Mouse (Mus musculus) hindbrain, embryonic 11.5 days (tissue): ENCODE results near the gene Deaf1. TPM values are rescaled to one million over a fixed set of nuclear protein-coding genes. Genes with fewer than 3 reads are reported as not detected.
"Not testable (repeated sequence)": the region's sequence is repeated elsewhere in the genome, so short reads cannot be mapped to it uniquely, and the experiment has no call there.

ENCODE experiments used
- ATAC-seq: fragments of 200-750 bp; cut with Nextera tagmentation; 2 replicates; pipeline ENCODE4 v1.8.0; 2017; ENCODE audit warnings: mild to moderate bottlenecking, moderate TSS enrichment, moderate library complexity; ENCODE audit not compliant: low FRiP score
- DNase-seq: peaks from one replicate; pipeline ENCODE4 v3.0.0-alpha.2; 2015; ENCODE audit warnings: low spot score
- H3K27ac ChIP-seq: fragments of 300-500 bp; sonication (generic); 2 replicates; pipeline ENCODE4 v1.5.1; 2014; ENCODE audit warnings: mild to moderate bottlenecking, low read depth, low read length
- H3K27me3 ChIP-seq: fragments of 300-500 bp; sonication (generic); 2 replicates; pipeline ENCODE4 v1.6.1; 2014; ENCODE audit warnings: mild to moderate bottlenecking, low read length, moderate library complexity, mixed read lengths; ENCODE audit not compliant: control insufficient read depth, insufficient read depth
- H3K36me3 ChIP-seq: fragments of 300-500 bp; sonication (generic); 2 replicates; pipeline ENCODE4 v1.6.1; 2014; ENCODE audit warnings: mild to moderate bottlenecking, low read length, moderate library complexity, mixed read lengths; ENCODE audit not compliant: control insufficient read depth, insufficient read depth
- H3K4me1 ChIP-seq: fragments of 300-500 bp; sonication (generic); replicated peaks from 2 replicates; pipeline ENCODE4 v1.6.1; 2014; ENCODE audit warnings: low read length, mixed read lengths; ENCODE audit not compliant: control insufficient read depth, insufficient read depth
- H3K4me2 ChIP-seq: fragments of 300-500 bp; sonication (generic); replicated peaks from 2 replicates; pipeline ENCODE4 v1.6.1; 2014; ENCODE audit warnings: mild to moderate bottlenecking, low read depth, low read length
- H3K4me3 ChIP-seq: fragments of 300-500 bp; sonication (generic); 2 replicates; pipeline ENCODE4 v1.5.1; 2014; ENCODE audit warnings: low read depth, low read length
- H3K9ac ChIP-seq: fragments of 300-500 bp; sonication (generic); 2 replicates; pipeline ENCODE4 v1.6.1; 2014; ENCODE audit warnings: low read depth, low read length
- H3K9me3 ChIP-seq: fragments of 300-500 bp; sonication (generic); 2 replicates; pipeline ENCODE4 v1.6.1; 2016; ENCODE audit warnings: low read length; ENCODE audit not compliant: control insufficient read depth
- WGBS: fragments of 180-500 bp; shearing (Covaris S2); extraction: QIAGEN DNeasy Blood & Tissue Kit; methylation state at CpG from one replicate; pipeline ENCODE4 v1.1.7; 2014; 5-methylcytosine and 5-hydroxymethylcytosine counted together
- polyA plus RNA-seq: library from polyadenylated mRNA; unstranded; fragments of >200 nt; fragmentation: Nextera tagmentation; extraction: Ambion mirVana; gene quantifications from 2 replicates; pipeline ENCODE4 v1.2.1, GENCODE M21; 2014

The Deaf1 gene
- polyA plus RNA-seq, 1 experiment from 2014 or later: 75.9 TPM

GRCm38 (mm10) chr7:141265739-141266561 is 61.5 kb downstream of the Deaf1 start, which contains the start of gene Irf7:
TSS of gene Irf7 (minus strand) at chr7:141266481.
- WGBS: 14% methylated on average over 25 of the region's 25 CpGs
- peak within 1 kb of the TSS; percentile 57 for H3K4me2 ChIP-seq
- DNase-seq (no peak), ATAC-seq (peak; percentile 46)
- peak within 1 kb of the TSS; percentile 27 for H3K4me3 ChIP-seq
- no peaks in the 10 kb centered on the region for H3K27me3 ChIP-seq
- H3K9ac ChIP-seq: 0 out of 2 replicates have a peak within 1 kb of the TSS, but pooled peaks have one; percentile 31
- H3K36me3 ChIP-seq: peaks cover 11% of the 10 kb centered on the region; the same call in 1 of the 2 replicates
- H3K27ac ChIP-seq: no peak within 1 kb of the TSS
- H3K9me3 ChIP-seq: no peaks in the 10 kb centered on the region
- H3K4me1 ChIP-seq: 0 out of 2 replicates have a peak, but pooled peaks cover 3% of the 10 kb centered on the region

DNA sequence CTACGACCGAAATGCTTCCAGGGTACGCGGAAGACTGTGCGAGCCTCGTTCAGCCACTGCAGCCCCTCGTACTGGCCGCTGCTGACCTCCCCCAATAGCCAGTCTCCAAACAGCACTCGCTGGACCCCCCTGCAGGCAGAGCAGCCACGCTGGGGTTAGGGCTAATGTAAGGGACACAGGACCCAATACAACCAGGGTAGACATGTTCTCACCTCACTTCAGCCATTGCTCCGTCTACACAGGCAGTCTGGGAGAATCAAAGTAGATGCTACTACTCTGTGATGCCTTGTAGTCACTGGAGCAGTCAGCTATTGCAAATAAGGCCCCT is 62.1 kb downstream of the Deaf1 start:
- 39% methylated on average over 11 of the region's 11 CpGs for WGBS
- H3K4me3 ChIP-seq: no peak overlapping the region
- DNase-seq: no peak
- no peaks in the 10 kb centered on the region for H3K9me3 ChIP-seq
- H3K9ac ChIP-seq: no peak overlapping the region
- no peak for ATAC-seq
- H3K36me3 ChIP-seq: peaks cover 11% of the 10 kb centered on the region; the same call in 1 of the 2 replicates
- H3K27me3 ChIP-seq: no peaks in the 10 kb centered on the region
- no peak overlapping the region for H3K4me2 ChIP-seq
- no peak overlapping the region for H3K27ac ChIP-seq
- 0 out of 2 replicates have a peak, but pooled peaks cover 3% of the 10 kb centered on the region for H3K4me1 ChIP-seq

DNA sequence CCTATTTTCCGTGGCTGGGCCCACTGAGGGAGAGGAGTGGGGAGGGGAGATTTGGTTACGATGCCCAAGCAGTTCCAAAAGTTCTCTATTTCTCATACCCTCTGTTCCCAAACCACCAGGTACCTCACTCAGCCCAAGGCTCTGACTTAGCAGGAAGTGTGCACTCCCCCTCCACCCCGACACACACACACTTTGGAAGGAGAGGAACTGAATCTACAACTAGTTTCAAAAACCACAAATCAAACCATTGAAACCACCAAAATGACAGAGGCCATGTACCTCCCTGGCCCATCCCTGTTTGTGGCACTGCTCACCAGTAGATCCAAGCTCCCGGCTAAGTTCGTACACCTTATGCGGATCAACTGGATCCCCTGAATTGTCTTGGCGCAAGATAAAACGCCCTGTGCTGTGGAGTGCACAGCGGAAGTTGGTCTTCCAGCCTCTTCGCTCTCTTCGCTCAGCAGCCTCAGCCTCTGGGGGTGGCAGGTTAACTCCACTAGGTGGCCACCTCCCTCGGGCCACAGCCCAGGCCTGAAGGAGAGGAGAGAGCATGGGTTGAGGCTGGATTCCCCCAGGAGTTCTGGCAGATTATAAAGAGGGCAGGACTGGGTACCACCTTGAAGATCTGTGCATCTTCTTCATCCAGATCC is 62.6 kb downstream of the Deaf1 start:
- no peak overlapping the region for H3K27ac ChIP-seq
- H3K9ac ChIP-seq: no peak overlapping the region
- no peak overlapping the region for H3K4me2 ChIP-seq
- DNase-seq (peak; percentile 46), ATAC-seq (no peak)
- H3K9me3 ChIP-seq: no peaks in the 10 kb centered on the region
- H3K4me1 ChIP-seq: 0 out of 2 replicates have a peak, but pooled peaks cover 3% of the 10 kb centered on the region
- no peak overlapping the region for H3K4me3 ChIP-seq
- peaks cover 13% of the 10 kb centered on the region; the same call in 1 of the 2 replicates for H3K36me3 ChIP-seq
- no peaks in the 10 kb centered on the region for H3K27me3 ChIP-seq
- 37% methylated on average over 12 of the region's 12 CpGs for WGBS

DNA sequence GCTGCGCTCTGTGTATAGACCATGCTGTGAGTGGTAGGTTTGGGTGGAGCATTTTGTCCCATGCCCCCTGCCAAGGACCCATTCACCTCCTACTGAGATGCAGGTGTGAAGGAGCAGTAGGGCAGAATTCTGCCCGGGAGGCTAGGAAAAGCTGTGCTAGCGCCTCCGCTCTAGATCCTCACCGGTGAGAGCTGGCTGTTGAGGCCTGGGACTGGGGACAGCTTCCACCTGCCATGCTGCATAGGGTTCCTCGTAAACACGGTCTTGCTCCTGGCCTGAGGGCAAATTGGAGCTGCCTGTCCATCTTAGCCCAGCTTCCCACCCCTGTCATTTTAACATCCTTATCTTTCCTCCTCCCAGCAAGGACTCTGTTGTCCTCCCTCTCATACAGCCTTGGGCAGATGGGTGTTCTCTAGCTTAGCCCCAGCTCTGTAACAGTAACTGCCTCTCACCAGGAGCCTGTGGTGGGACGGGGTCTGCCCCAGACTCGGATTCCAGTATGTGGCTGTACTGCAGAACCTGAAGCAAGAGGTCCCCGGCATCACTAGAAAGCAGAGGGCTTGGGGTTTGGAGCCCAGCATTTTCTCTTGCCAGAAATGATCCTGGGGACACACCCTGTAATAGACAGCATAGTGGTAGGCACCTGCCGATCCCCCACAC is 63.3 kb downstream of the Deaf1 start:
- ATAC-seq (no peak), DNase-seq (no peak)
- no peak overlapping the region for H3K4me2 ChIP-seq
- H3K4me3 ChIP-seq: no peak overlapping the region
- WGBS: 76% methylated on average over 11 of the region's 11 CpGs
- no peaks in the 10 kb centered on the region for H3K9me3 ChIP-seq
- H3K4me1 ChIP-seq: 0 out of 2 replicates have a peak, but pooled peaks cover 3% of the 10 kb centered on the region
- H3K27me3 ChIP-seq: no peaks in the 10 kb centered on the region
- no peak overlapping the region for H3K9ac ChIP-seq
- no peak overlapping the region for H3K27ac ChIP-seq
- peaks cover 13% of the 10 kb centered on the region; the same call in 1 of the 2 replicates for H3K36me3 ChIP-seq

GRCm38 (mm10) chr7:141263640-141264039 is 63.9 kb downstream of the Deaf1 start:
- 86% methylated on average over 13 of the region's 13 CpGs for WGBS
- no peaks in the 10 kb centered on the region for H3K9me3 ChIP-seq

DNA sequence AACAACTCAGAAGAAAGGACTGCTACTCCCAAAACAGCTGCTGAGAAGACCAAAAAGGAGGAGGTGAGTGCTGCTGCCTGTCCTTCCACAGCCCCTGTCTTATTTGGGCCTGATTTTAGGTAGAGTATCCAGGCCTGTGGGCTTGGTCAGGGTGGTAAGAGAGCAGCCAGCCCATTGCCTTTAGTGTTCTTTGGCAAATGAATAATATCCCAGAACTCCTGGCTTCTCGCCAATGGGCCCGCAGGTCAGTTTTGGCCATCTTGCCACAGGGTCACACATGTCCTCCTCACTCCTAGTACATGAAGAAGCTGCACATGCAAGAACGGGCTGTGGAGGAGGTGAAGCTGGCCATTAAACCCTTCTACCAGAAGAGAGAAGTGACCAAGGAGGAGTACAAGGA is 66.0 kb downstream of the Deaf1 start:
- Histone ChIP-seq H3K36me3 (peaks cover 36% of the 10 kb centered on the region), H3K4me3 (no peak overlapping the region), H3K9ac (no peak overlapping the region), H3K27ac (no peak overlapping the region), H3K4me2 (no peak overlapping the region), H3K27me3 (no peaks in the 10 kb centered on the region), H3K4me1 (0 out of 2 replicates have a peak, but pooled peaks cover 3% of the 10 kb centered on the region), H3K9me3 (no peaks in the 10 kb centered on the region)
- DNase-seq (no peak), ATAC-seq (no peak)
- 96% methylated on average over 3 of the region's 3 CpGs for WGBS

More at GRCm38 (mm10) chr7:141263640-141264039, 63.9 kb downstream of the Deaf1 start:
- DNase-seq: no peak
- Histone ChIP-seq H3K27me3 (no peaks in the 10 kb centered on the region), H3K4me3 (no peak overlapping the region), H3K4me1 (0 out of 2 replicates have a peak, but pooled peaks cover 3% of the 10 kb centered on the region), H3K36me3 (peaks cover 17% of the 10 kb centered on the region; the same call in 1 of the 2 replicates), H3K9ac (no peak overlapping the region), H3K4me2 (no peak overlapping the region), H3K27ac (no peak overlapping the region)
- no peak for ATAC-seq

GRCm38 (mm10) chr7:141256159-141256558 is 71.3 kb downstream of the Deaf1 start:
- H3K4me1 ChIP-seq: no peaks in the 10 kb centered on the region
- DNase-seq: no peak
- no peak overlapping the region for H3K4me2 ChIP-seq
- no peaks in the 10 kb centered on the region for H3K9me3 ChIP-seq
- 96% methylated on average over 10 of the region's 10 CpGs for WGBS
- ATAC-seq: no peak
- no peak overlapping the region for H3K27ac ChIP-seq
- no peaks in the 10 kb centered on the region for H3K27me3 ChIP-seq
- peaks cover 31% of the 10 kb centered on the region for H3K36me3 ChIP-seq
- no peak overlapping the region for H3K9ac ChIP-seq
- no peak overlapping the region for H3K4me3 ChIP-seq

DNA sequence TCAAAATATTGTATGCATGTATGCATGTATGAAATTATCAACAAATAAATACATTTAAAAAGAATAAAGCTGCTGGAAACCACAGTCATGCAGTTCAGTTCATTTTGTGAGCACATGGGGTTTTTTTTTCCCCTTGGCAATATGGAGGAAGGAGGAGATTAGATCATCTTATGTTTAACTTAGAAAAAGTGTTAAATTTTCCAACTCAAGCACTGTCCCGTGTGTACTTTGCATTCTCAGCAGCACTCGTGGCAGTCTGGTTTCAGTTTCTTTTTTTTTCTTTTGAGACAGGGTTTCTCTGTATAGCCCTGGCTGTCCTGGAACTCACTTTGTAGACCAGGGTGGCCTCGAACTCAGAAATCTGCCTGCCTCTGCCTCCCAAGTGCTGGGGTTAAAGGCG is 77.0 kb downstream of the Deaf1 start:
- not testable (repeated sequence) for H3K4me3 ChIP-seq, H3K9ac ChIP-seq, H3K9me3 ChIP-seq, H3K27ac ChIP-seq, H3K4me2 ChIP-seq, H3K4me1 ChIP-seq, H3K27me3 ChIP-seq, ATAC-seq, DNase-seq
- H3K36me3 ChIP-seq: peaks cover 18% of the 10 kb centered on the region
- 91% methylated on average over 4 of the region's 4 CpGs for WGBS
